Mouse (Mus musculus) heart, adult 2 months (tissue): Measurements from ENCODE around the gene Tmem181a.
"Not testable (repeated sequence)": the region's sequence is repeated elsewhere in the genome, so short reads cannot be mapped to it uniquely, and the experiment has no call there.

ENCODE experiments used
- CTCF ChIP-seq: fragments of 200-600 bp; IDR thresholded peaks from 2 replicates; pipeline ENCODE4 v1.8.1; 2022; ENCODE audit warnings: antibody characterized with exemption, mild to moderate bottlenecking, moderate library complexity
- EP300 ChIP-seq: fragments of 200-500 bp; IDR thresholded peaks from 2 replicates; pipeline ENCODE4 v1.6.1; 2011; ENCODE audit warnings: low read depth, low read length, control low read depth; ENCODE audit not compliant: insufficient read depth
- POLR2A ChIP-seq: fragments of 200-500 bp; IDR thresholded peaks from 2 replicates; pipeline ENCODE4 v1.6.1; 2011; ENCODE audit warnings: mild to moderate bottlenecking, low read depth, low read length, control low read depth; ENCODE audit not compliant: insufficient read depth

- not testable (repeated sequence) for TF ChIP-seq POLR2A, CTCF, EP300
Measured at GRCm38 (mm10) chr17:6321778-6322101, 65.1 kb downstream of the Tmem181a start.
